Mouse (Mus musculus) ES-Bruce4 (cell line): Measurements from ENCODE around the gene Gm156. TPM values are rescaled to one million over a fixed set of nuclear protein-coding genes. Genes with fewer than 3 reads are reported as not detected.

Source experiments
- H3K27ac ChIP-seq: 2 replicates; pipeline ENCODE4 v1.5.1; 2012; ENCODE audit warnings: low read length, inconsistent platforms; ENCODE audit not compliant: insufficient read depth
- H3K27me3 ChIP-seq: 2 replicates; pipeline ENCODE4 v1.6.1; 2012; ENCODE audit warnings: mild to moderate bottlenecking, low read length, inconsistent platforms; ENCODE audit not compliant: control insufficient read depth, poor library complexity, insufficient read depth, severe bottlenecking
- H3K36me3 ChIP-seq: 2 replicates; pipeline ENCODE4 v1.6.1; 2012; ENCODE audit warnings: inconsistent platforms, mild to moderate bottlenecking, low read length, moderate library complexity; ENCODE audit not compliant: control insufficient read depth, poor library complexity, insufficient read depth, severe bottlenecking
- H3K4me1 ChIP-seq: one replicate; pipeline ENCODE4 v1.8.1; 2011; ENCODE audit warnings: low read length; ENCODE audit not compliant: control insufficient read depth, insufficient read depth
- H3K4me3 ChIP-seq: 2 replicates; pipeline ENCODE4 v1.5.1; 2011; ENCODE audit warnings: low read depth, mild to moderate bottlenecking, low read length
- H3K9ac ChIP-seq: 2 replicates; pipeline ENCODE4 v1.6.1; 2012; ENCODE audit warnings: low read depth, mild to moderate bottlenecking, inconsistent platforms; ENCODE audit not compliant: poor library complexity, severe bottlenecking
- H3K9me3 ChIP-seq: replicated peaks from 2 replicates; pipeline ENCODE4 v1.6.1; 2012; ENCODE audit warnings: mild to moderate bottlenecking, low read length, inconsistent platforms; ENCODE audit not compliant: control insufficient read depth, poor library complexity, insufficient read depth, severe bottlenecking
- CTCF ChIP-seq: IDR thresholded peaks from one replicate; pipeline ENCODE4 v1.8.1; 2011; ENCODE audit warnings: low read depth, low read length
- EP300 ChIP-seq: IDR thresholded peaks from 2 replicates; pipeline ENCODE4 v1.6.1; 2011; ENCODE audit warnings: low read depth, low read length; ENCODE audit not compliant: insufficient read depth
- POLR2A ChIP-seq: IDR thresholded peaks from one replicate; pipeline ENCODE4 v1.8.1; 2011; ENCODE audit warnings: low read length; ENCODE audit not compliant: insufficient read depth
- polyA plus RNA-seq: library from polyadenylated mRNA; stranded (reverse); fragments of >200 nt; gene quantifications from 2 replicates; pipeline ENCODE4 v1.2.4, GENCODE M21; 2011; ENCODE audit warnings: low read depth; ENCODE audit not compliant: missing spikeins, insufficient read depth, insufficient read length

The Gm156 gene
- polyA plus RNA-seq, 1 experiment, result not detected

DNA sequence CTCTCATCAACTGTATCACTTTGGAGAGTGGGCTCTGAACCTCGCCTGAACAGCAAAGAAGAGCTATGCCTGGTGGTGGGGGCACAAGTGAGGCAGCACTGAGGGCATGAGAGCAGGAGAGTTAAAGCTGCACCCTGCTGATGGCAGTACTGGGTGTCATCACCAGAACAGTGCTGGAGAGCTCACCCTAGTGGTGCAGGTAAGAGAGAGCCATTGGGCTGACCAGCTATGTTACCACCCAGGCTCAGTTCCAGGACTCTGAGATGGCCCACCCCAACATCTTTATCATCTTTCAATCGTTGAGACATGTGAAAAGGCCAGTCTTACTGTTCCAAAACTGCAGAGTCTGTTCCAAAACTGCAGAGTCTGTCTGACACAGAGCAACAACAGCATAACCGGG lies 37.9 kb downstream of the Gm156 start:
- TF ChIP-seq CTCF (no peak), POLR2A (no peak), EP300 (no peak)
- H3K9ac ChIP-seq, result no peak overlapping the region
- H3K4me3 ChIP-seq, result no peak overlapping the region
- no peaks in the 10 kb centered on the region for H3K36me3 ChIP-seq
- H3K9me3 ChIP-seq, result no peaks in the 10 kb centered on the region
- H3K27ac ChIP-seq, result no peak overlapping the region
- no peaks in the 10 kb centered on the region for H3K27me3 ChIP-seq
- no peaks in the 10 kb centered on the region for H3K4me1 ChIP-seq

GRCm38 (mm10) chr6:129740069-129740721 lies 43.9 kb downstream of the Gm156 start, which contains the start of gene Klri2:
Klri2 (minus strand) TSS chr6:129740484.
- Histone ChIP-seq H3K9me3 (no peaks in the 10 kb centered on the region), H3K27ac (no peak within 1 kb of the TSS), H3K27me3 (no peaks in the 10 kb centered on the region), H3K36me3 (no peaks in the 10 kb centered on the region), H3K4me1 (no peaks in the 10 kb centered on the region), H3K4me3 (no peak within 1 kb of the TSS), H3K9ac (no peak within 1 kb of the TSS)
- TF ChIP-seq EP300, result no peak
- TF ChIP-seq CTCF, result no peak
- TF ChIP-seq POLR2A, result no peak

DNA sequence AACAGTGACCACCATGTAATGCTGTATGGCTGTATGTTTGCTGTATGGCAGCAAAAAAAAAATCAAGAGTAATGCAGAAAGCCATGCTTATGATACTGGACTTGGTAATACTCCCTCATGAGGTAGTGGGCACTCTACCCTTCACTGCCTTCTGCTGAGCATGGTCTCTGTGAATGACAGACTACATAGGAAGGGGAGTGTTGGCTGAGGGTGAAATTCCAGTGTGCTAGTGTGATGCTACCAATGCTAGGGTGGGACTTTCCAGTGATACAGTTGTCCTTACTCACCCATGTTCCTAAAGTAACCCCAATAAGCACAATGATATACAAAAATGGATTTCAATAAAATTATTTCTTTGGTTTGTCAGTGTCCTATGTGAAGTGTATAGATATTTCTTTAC lies 47.7 kb downstream of the Gm156 start:
- Histone ChIP-seq H3K4me1 (no peaks in the 10 kb centered on the region), H3K27ac (no peak overlapping the region), H3K36me3 (no peaks in the 10 kb centered on the region), H3K9me3 (no peaks in the 10 kb centered on the region), H3K4me3 (no peak overlapping the region), H3K9ac (no peak overlapping the region), H3K27me3 (no peaks in the 10 kb centered on the region)
- TF ChIP-seq CTCF (no peak), POLR2A (no peak), EP300 (no peak)

- Histone ChIP-seq H3K36me3 (no peaks in the 10 kb centered on the region), H3K27ac (no peak overlapping the region), H3K9me3 (no peaks in the 10 kb centered on the region), H3K9ac (no peak overlapping the region), H3K27me3 (no peaks in the 10 kb centered on the region), H3K4me1 (no peaks in the 10 kb centered on the region), H3K4me3 (no peak overlapping the region)
- TF ChIP-seq POLR2A, result no peak
- TF ChIP-seq CTCF, result no peak
- no peak for TF ChIP-seq EP300
These were observed 56.8 kb downstream of the Gm156 start for GRCm38 (mm10) chr6:129727237-129727636.

- no peak overlapping the region for H3K27ac ChIP-seq
- TF ChIP-seq POLR2A (no peak), EP300 (no peak), CTCF (no peak)
- H3K9ac ChIP-seq, result no peak overlapping the region
- no peaks in the 10 kb centered on the region for H3K4me1 ChIP-seq
- no peak overlapping the region for H3K4me3 ChIP-seq
- no peaks in the 10 kb centered on the region for H3K36me3 ChIP-seq
- no peaks in the 10 kb centered on the region for H3K27me3 ChIP-seq
- no peaks in the 10 kb centered on the region for H3K9me3 ChIP-seq
These were observed 62.7 kb downstream of the Gm156 start for GRCm38 (mm10) chr6:129721390-129721789.

DNA sequence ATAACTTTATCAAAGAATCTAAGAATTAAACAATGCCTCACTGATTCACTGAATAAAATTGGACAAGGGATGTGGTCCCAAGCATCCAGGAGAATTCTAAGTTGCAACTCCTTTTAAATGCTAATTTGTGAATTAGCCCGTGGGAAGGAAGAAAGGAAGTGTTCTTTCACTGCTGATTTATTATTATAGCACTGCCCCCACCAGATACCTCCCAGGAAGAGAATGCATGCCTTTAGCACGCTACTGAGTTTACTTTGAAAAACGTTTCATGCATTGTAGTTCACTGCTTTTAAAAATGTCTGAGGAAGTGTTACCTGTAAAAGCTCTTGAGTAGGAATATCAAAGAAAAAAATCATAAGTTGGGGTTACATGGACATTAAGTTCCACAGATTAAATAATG lies 63.6 kb downstream of the Gm156 start:
- TF ChIP-seq CTCF, result no peak
- no peak for TF ChIP-seq POLR2A
- no peaks in the 10 kb centered on the region for H3K27me3 ChIP-seq

More for the DNA sequence above, 63.6 kb downstream of the Gm156 start:
- Histone ChIP-seq H3K9ac (no peak overlapping the region), H3K4me1 (no peaks in the 10 kb centered on the region), H3K36me3 (no peaks in the 10 kb centered on the region), H3K9me3 (no peaks in the 10 kb centered on the region), H3K27ac (no peak overlapping the region), H3K4me3 (no peak overlapping the region)
